Mouse (Mus musculus): ENCODE results near the gene Rnf180.

- TF ChIP-seq CTCF (IDR thresholded peaks at IDR 0.05; ENCODE audit: low read depth) (no peak), EP300 (IDR thresholded peaks at IDR 0.05; ENCODE audit: low read depth) (no peak)
Measured at GRCm38 (mm10) chr13:105188730-105189129, 105.9 kb downstream of the Rnf180 start.

Data from liver, postnatal 0 days (tissue).